Mouse (Mus musculus) heart, postnatal 10 days (tissue): ENCODE measurements around the gene Rgs3. TPM values are rescaled to one million over a fixed set of nuclear protein-coding genes. Genes with fewer than 3 reads are reported as not detected.

Experiments
- DNase-seq, 2 experiments: peaks; one replicate each; pipeline ENCODE4 v3.0.0; 2021
- intact Hi-C: fragments of 180-260 bp; cut with DNase I; formaldehyde crosslinking; loops from one replicate; pipeline ENCODE4 v1.15.1; 2025
- total RNA-seq, 2 experiments: library from RNA; stranded (reverse); gene quantifications; 2 replicates each; pipeline ENCODE4 v1.2.3; 2021

Rgs3 gene
- total RNA-seq, 2 experiments from 2014 or later, result 51.1 to 60.0 TPM

DNA sequence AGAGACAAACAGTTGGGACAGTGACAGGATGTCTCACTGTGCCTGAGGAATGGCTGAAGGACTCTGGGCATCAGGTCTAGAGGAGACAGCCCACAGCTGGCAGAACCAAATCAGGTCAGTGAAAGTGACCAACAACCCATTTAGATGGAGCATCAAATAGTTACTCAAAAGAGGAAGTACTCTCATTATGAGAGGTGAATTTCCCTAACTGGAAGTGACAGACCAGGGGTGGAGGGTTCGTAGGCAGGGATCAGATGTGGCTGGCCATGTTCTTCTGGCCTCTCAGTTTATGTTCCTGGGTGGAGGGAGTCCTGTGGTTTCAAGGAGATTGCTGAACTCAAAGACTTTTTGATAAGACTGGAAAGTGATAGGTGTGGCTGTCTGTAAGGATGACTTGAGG is 40.9 kb downstream of the Rgs3 start:
- no peak for DNase-seq
- intact Hi-C loops, result no loop called here

- DNase-seq, result no peak
- intact Hi-C loops, result no loop called here
Observed at GRCm38 (mm10) chr4:62603607-62604006, 44.0 kb downstream of the Rgs3 start.

DNA sequence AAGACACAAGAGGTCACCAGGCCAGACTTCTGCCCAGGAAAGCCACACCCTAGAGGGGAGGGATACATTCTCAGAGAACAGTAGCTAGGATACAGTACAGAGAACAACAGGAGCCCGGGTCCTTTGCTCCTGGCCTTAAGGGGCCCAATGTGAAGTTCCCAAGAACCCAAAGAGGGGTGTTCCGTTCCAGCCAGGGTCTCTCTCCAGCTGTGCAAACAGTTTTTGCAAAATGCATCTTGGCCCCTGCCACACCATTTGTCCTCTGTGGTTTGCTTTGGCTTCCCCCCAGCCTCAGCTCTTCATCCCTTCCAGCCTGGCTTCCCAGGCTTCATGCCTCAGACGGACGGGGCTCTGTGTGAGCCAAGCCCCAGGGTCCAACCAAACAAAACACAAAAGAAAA is 44.4 kb downstream of the Rgs3 start:
- DNase-seq, result peak in 1 of 2 experiments; percentile 60
- intact Hi-C loops, result no loop called here

DNA sequence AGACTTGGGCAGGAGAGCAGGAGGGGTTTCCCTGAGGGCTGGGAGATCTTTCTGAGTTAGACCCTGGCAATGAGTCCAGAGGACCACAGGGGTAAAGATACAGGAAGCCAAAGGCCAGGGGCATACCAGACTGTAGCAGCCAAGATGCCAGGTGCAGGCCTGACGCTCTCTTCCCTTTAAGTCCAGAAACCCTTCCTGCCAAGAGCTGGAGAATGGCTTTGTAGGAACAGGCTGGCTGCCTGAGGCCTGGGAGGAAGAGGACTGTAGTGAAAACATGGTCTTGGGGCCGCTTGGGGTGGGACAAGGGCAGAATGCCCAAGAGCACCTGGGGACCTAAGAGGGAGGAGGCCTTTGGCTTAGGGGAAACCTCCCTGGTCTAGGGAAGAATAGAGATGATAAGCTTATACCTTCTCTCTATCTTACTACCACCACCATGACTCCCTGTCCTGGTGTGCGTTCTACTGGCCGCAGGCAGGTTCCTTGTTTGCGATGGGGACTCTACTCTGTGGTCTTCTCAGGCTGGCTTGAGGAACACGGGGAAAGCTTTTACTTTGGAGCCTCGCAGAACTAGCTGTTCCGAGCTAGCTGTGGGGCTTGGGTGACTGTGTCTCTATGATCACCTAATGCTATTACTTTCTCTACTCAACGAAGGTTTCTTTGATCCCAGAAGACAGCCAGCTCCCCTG is 46.4 kb downstream of the Rgs3 start:
- intact Hi-C loops, result loop anchor here (2.0 kb wide), 1 partner anchor 91 kb away; no protein-coding TSS in a partner anchor
- no peak for DNase-seq

DNA sequence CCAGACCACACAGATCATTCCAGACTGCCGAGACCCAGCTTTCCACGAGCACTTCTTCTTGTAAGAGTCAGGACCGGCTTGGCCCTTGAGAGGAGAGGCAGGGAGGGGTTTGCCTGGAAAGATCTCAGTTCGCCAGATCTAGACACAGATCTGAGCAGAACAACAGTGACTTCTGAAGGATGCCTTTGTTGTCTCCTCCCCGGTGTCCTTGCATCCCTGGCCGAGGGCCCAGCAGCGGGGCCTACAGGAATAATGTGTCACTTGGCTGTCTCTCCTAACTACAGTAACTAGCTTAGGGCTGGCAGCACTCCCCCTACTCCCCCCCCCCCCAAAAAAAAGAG is 46.9 kb downstream of the Rgs3 start:
- intact Hi-C loops, result loop anchor here (2.0 kb wide), 1 partner anchor 90 kb away; no protein-coding TSS in a partner anchor
- no peak for DNase-seq

DNA sequence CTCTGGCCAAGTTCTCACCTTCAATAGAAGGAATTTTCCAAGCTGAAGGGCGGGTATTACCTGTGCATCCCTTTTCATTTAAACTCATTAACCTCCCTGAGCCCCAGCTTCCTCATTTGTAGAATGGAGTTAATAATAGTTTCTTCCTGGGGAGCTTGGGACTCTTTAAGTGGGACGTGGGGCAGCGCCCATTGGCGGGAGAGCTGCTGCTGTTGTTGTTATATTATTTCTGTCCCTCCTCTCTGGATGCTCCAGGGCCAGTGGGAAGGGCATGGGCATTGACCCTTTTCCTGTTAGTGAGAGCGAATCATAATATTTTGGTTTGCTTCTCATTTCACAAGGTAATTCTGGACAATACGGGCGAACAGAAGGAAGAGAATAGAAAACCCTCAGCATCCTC is 47.3 kb downstream of the Rgs3 start:
- intact Hi-C loops, result loop anchor here (2.0 kb wide), 1 partner anchor 90 kb away; no protein-coding TSS in a partner anchor
- no peak for DNase-seq

DNA sequence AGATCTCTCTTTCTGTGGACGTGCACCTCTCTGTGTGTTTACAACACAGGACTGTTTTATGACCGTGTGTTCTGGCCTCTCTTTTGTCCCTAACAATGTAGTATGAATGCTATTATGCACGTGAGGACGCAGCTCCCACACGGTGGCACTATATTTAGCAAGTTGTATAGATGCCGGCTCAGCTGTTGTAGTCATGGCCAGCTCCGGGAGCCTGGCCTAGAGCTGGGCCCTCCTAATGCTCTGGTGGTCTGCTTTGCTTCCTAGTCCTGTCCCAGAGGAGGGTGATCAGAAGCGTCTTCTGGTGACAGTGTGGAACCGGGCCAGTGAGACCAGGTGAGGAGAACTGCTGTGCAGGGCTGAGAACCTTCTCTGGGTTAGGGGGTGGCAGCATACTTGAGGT is 47.7 kb downstream of the Rgs3 start:
- intact Hi-C loops, result loop anchor here (2.0 kb wide), 1 partner anchor 89 kb away; no protein-coding TSS in a partner anchor
- no peak for DNase-seq

GRCm38 (mm10) chr4:62607805-62608204 is 48.2 kb downstream of the Rgs3 start:
- intact Hi-C loops, result loop anchor here (2.0 kb wide), 1 partner anchor 89 kb away; no protein-coding TSS in a partner anchor

DNA sequence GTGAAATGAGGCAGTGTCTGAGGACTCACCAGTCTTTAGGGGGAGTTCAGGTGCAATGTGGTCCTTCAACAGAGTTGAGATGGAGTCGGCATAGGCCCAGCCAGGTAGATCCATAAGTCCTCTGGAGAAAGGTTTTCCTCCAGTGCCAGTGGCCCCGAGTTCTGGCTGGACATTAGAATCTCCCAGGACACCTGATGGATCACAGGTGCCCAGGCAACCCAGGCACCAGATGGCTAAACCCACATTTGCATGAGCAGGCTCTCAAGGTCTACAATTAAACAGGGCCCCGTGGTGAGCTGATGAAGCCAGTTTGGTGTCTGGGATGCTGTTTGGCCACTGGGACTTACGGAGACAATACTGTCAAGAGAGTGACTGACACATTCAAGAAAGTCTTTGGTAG is 49.7 kb downstream of the Rgs3 start:
- no peak for DNase-seq
- intact Hi-C loops, result no loop called here

More at GRCm38 (mm10) chr4:62607805-62608204, 48.2 kb downstream of the Rgs3 start:
- DNase-seq, result no peak

- intact Hi-C loops, result no loop called here
- peak; percentile 60 to 63 for DNase-seq
Observed at GRCm38 (mm10) chr4:62610142-62610675, 50.6 kb downstream of the Rgs3 start.

- peak; percentile 65 to 66 for DNase-seq
- intact Hi-C loops, result no loop called here
Observed at GRCm38 (mm10) chr4:62612601-62613501, 53.2 kb downstream of the Rgs3 start.

DNA sequence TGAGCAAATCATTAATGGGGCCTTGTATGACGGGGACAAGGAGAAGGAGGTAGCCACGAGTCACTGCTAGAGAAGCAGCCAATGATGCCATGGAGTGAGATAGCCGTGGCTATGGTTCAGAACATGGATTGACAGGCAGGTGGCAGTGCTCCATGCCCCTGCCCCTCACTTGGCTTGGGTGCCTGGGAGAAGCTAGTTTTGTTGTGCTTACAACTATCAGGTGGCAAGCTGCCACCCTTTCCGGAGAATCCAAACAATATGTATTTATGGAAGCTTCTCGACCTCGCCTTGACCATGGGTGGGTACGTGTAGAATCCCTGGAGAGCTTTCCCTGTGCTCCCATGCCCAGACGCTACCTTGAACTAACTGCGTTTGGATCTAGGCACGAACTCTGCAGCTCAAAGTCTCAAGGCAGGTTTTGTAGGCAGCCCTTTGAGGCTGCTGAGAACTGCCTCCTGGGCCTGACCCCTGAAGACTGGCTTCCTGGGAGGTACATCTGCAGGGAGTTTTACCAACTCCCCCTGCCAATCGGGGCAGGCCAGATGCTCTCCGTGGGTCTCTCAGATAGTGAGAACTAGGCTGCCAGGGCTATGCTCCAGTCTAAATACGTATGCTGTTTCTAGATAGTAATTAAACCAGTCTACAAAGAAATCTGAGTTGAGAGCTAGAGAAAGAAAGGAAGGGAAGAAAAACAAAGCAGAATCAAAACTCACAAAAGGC is 54.2 kb downstream of the Rgs3 start:
- intact Hi-C loops, result no loop called here
- DNase-seq, result peak; percentile 67 to 73

DNA sequence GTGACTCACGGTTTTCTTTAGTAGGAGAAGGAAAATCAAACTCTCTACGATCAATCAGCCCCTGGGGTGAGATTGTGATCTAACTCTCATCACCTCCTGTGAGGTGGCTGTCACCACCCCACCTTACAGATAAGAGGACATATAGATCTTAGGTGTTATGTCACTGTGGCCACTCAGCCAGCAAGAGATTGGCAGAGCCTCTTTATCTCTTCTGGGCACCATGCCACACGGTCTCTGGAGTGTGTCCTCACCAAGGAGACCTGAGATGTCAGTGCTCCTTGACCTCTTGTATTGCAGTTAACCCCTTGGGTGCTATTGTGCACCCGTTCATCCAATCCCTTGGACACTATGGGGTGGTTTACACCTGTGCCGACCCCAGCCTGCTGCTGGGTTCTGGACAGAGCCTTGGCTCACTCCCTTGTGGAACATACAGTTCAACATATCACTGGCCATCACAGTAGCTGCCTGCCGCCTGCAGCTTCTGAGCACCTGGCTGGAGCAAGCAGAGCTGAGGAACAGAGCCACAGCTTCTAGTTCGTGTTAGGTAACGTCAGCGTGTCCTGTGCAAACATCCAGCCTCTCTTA is 58.3 kb downstream of the Rgs3 start:
- DNase-seq, result no peak
- intact Hi-C loops, result loop anchor here (2.0 kb wide), 1 partner anchor 55 kb away; no protein-coding TSS in a partner anchor

DNA sequence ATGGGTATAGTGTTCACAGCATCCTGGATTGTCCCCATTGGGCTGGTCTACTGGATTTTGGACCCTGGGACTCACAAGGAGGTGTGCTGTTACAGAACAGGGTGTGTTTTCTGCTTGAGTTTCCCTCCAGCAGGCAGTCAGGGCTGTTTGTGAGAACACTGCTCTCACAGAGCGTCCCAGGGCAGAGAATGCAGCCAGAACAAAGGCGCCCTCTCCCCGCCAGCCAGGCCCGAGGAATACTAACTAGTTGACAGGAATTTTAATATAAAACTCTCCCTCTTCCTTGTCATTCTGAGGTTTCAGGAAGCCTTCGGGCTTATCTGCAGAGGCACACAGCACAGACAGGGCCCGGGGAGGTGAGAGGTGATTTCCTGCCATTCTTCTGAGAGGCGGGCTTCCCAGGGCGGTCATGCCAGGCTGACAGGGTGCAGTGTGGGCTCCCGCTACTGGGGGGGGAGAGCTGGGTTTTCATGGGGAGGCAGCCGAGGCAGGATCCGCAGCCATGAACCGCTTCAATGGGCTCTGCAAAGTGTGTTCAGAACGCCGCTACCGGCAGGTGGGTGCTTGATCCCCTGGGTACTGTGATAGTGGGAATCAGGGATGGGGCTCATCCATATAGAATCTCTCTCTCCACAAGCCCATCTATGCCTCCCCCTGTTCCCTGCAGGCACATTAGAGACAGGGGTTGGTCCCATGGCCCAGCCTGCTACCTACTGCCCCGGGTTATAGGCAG is 59.8 kb downstream of the Rgs3 start:
- peak; percentile 70 to 73 for DNase-seq
- intact Hi-C loops, result loop anchor here (2.0 kb wide), 1 partner anchor 57 kb away; no protein-coding TSS in a partner anchor

GRCm38 (mm10) chr4:62619965-62620244 is 60.3 kb downstream of the Rgs3 start:
- DNase-seq, result no peak
- intact Hi-C loops, result loop anchor here (2.0 kb wide), 2 partner anchors 57 to 75 kb away; no protein-coding TSS in a partner anchor

GRCm38 (mm10) chr4:62621151-62621550 is 61.5 kb downstream of the Rgs3 start:
- DNase-seq, result no peak
- intact Hi-C loops, result loop anchor here (2.0 kb wide), 1 partner anchor 74 kb away; no protein-coding TSS in a partner anchor

DNA sequence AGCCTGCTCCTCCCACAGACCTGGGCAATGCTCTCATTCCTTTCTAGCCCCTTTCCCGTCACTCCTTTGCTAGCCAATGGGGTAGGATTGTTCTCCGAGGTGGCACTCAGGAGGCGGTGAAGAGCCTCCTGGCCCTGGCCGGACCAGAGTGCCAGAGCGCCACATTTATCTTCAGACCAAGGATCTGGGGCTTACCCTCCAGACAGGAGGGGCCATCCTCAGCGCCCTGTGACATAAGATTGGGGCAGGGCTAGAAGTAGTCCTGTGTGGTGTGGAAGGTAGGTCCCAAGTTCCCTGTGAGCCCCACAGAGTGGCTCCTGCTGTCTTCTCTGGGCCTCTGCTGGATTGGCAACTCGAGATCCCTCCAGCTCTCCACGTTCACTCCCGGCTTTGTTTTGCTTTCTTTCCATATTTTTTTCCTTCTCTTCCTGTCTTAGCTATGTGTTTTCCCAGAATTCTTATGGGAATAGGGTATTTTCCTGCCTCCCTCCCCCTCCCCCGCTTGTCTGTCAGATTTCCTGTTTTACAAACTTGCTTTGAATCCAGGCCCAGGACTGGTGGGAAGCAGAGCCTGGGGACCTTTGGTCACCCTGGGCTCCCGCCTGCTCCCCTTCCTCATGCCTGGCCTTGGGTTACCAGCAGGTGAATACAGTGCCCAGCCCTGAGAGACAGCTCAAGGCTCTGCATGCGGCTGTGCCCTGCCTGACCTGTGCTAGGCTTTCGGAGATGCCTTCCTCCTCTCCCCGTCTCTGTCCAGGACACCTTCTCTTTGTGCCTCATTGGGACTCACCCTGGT is 62.4 kb downstream of the Rgs3 start:
- DNase-seq, result peak; percentile 58 to 60
- intact Hi-C loops, result loop anchor here (2.0 kb wide), 2 partner anchors 19 to 73 kb away; no protein-coding TSS in a partner anchor

- intact Hi-C loops, result loop anchor here (2.0 kb wide), 1 partner anchor 17 kb away; no protein-coding TSS in a partner anchor
- DNase-seq, result no peak
Observed at GRCm38 (mm10) chr4:62623251-62624015, 63.8 kb downstream of the Rgs3 start.
